Mouse (Mus musculus): Measurements from ENCODE around the gene Wee1.
"Not testable (repeated sequence)": the region's sequence is repeated elsewhere in the genome, so short reads cannot be mapped to it uniquely, and the experiment has no call there.

The Wee1 gene

GRCm38 (mm10) chr7:110122565-110123422 lies 948 bp downstream of the Wee1 start:
- DNase-seq (ENCODE audit: low spot score in 2 of 2): peak; percentile 62 to 65

- DNase-seq (ENCODE audit: low spot score in 2 of 2): no peak
Observed at GRCm38 (mm10) chr7:110123844-110124555, 2.2 kb downstream of the Wee1 start.

- DNase-seq (ENCODE audit: low spot score in 2 of 2): no peak
Observed at GRCm38 (mm10) chr7:110128566-110128965, 6.7 kb downstream of the Wee1 start.

- not testable (repeated sequence) for DNase-seq (ENCODE audit: low spot score in 2 of 2)
Observed at GRCm38 (mm10) chr7:110132272-110132671, 10.4 kb downstream of the Wee1 start.

GRCm38 (mm10) chr7:110133988-110134387 lies 12.1 kb downstream of the Wee1 start:
- DNase-seq (ENCODE audit: low spot score in 2 of 2): no peak

GRCm38 (mm10) chr7:110138538-110138937 lies 16.7 kb downstream of the Wee1 start:
- DNase-seq (ENCODE audit: low spot score in 2 of 2): no peak

- no peak for DNase-seq (ENCODE audit: low spot score in 2 of 2)
Observed at GRCm38 (mm10) chr7:110143863-110144262, 22.0 kb downstream of the Wee1 start.

- no peak for DNase-seq (ENCODE audit: low spot score in 2 of 2)
Observed at GRCm38 (mm10) chr7:110152891-110153290, 31.0 kb downstream of the Wee1 start.

- DNase-seq (ENCODE audit: low spot score in 2 of 2): peak in 1 of 2 experiments; percentile 23
Observed at GRCm38 (mm10) chr7:110156712-110157260, 34.9 kb downstream of the Wee1 start.

- DNase-seq (ENCODE audit: low spot score in 2 of 2): no peak
Observed at GRCm38 (mm10) chr7:110157261-110157910, 35.5 kb downstream of the Wee1 start.

GRCm38 (mm10) chr7:110158073-110158472 lies 36.2 kb downstream of the Wee1 start:
- DNase-seq (ENCODE audit: low spot score in 2 of 2): no peak

GRCm38 (mm10) chr7:110160109-110160508 lies 38.3 kb downstream of the Wee1 start:
- not testable (repeated sequence) for DNase-seq (ENCODE audit: low spot score in 2 of 2)

GRCm38 (mm10) chr7:110160601-110161000 lies 38.8 kb downstream of the Wee1 start:
- DNase-seq (ENCODE audit: low spot score in 2 of 2): no peak

- no peak for DNase-seq (ENCODE audit: low spot score in 2 of 2)
Observed at GRCm38 (mm10) chr7:110163024-110163423, 41.2 kb downstream of the Wee1 start.

- DNase-seq (ENCODE audit: low spot score in 2 of 2): peak; percentile 84 to 88
Observed at GRCm38 (mm10) chr7:110164103-110164681, 42.3 kb downstream of the Wee1 start.

GRCm38 (mm10) chr7:110164712-110165122 lies 42.9 kb downstream of the Wee1 start:
- peak; percentile 88 to 94 for DNase-seq (ENCODE audit: low spot score in 2 of 2)

GRCm38 (mm10) chr7:110166233-110166632 lies 44.4 kb downstream of the Wee1 start:
- no peak for DNase-seq (ENCODE audit: low spot score in 2 of 2)

- DNase-seq (ENCODE audit: low spot score in 2 of 2): no peak
Observed at GRCm38 (mm10) chr7:110179208-110179607, 57.4 kb downstream of the Wee1 start.

GRCm38 (mm10) chr7:110180613-110181012 lies 58.8 kb downstream of the Wee1 start:
- DNase-seq (ENCODE audit: low spot score in 2 of 2): no peak

- no peak for DNase-seq (ENCODE audit: low spot score in 2 of 2)
Observed at GRCm38 (mm10) chr7:110181446-110181845, 59.6 kb downstream of the Wee1 start.

- no peak for DNase-seq (ENCODE audit: low spot score in 2 of 2)
Observed at GRCm38 (mm10) chr7:110184608-110185007, 62.8 kb downstream of the Wee1 start.

GRCm38 (mm10) chr7:110189951-110190350 lies 68.1 kb downstream of the Wee1 start:
- no peak for DNase-seq (ENCODE audit: low spot score in 2 of 2)

All from urinary bladder, postnatal 4 days (tissue).